Mouse (Mus musculus): ENCODE results near the gene Cwf19l1.

Cwf19l1 gene

DNA sequence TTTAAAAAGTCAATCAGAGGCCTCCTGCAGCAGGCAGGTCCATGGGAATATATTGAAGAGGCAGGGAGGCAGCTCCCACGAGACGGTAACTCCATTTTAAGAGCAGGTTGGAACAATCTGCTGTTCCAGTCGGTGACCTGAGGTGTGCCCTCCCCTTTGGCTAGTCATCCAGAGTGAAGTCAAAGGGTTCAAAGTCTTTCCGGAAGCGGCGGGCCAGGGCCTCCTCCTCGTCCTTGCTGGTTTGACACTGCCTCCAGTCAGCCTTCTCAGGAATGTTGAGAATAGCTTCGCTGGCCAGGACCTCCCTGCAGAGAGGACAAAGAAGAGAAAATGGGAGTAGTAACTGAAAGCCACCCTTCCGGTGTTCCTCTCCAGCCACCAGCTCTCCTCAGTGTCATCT, 25.3 kb downstream of the Cwf19l1 start:
- no peak for DNase-seq

DNA sequence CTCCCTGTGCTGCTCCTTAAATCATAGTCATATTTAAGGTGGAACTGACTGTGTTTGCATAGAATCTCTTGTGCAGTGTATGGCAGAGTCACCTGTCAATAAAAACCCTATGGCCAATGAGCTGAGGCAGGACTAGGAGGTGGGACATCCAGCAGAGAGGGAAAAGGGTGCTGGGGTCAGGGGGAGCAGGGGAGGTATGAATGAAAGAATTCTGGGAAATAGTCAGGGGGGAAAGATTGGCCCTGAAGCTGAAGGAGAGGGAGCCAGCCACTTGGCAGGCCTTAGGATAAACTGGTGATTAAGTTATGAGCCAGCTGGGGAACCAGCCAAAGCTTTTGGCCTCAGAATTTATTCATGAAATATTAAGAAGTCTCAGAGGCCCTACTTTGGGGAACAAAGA, 26.7 kb downstream of the Cwf19l1 start:
- peak in 1 of 2 experiments; percentile 11 for DNase-seq

DNA sequence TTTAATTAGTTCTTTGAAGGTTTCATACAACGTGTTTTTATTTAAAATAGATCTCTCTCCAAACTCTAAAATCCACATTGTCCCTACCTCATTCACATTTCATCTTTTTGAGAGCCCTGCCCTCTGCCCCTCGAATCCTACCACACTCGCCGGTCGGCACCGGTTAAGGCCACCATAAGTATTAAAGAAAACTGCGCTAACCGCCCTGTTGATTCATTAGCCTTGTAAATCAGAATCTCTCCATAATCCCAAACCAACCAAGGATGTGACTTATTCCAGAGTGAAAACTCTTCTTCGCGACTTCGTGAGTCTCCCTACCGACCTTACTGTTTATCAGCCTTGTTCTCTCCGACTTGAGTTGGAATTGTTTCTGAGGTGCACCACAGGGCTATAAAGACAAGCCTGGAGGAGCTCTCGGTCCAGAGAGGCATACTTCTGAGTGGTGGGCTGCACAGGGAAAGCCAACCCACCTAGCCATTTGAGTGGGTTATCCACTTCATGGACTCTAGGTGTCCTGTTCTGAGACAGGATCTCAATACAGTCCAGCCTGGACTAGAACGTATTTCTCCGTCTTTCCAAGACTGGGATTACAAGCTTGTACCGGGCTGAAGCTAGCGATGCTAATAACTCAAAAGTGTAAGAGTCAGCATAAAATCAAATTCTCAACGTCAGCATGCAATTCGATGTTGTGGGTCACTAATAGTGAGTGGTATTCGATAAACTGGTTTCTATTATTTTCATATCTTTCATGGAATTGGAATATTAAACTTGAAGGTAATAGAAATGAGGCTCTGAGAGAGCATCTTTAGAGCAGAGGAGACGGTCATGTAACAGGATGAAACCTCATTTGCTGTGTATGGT, 27.8 kb downstream of the Cwf19l1 start:
- DNase-seq = peak in 1 of 2 experiments; percentile 13

DNA sequence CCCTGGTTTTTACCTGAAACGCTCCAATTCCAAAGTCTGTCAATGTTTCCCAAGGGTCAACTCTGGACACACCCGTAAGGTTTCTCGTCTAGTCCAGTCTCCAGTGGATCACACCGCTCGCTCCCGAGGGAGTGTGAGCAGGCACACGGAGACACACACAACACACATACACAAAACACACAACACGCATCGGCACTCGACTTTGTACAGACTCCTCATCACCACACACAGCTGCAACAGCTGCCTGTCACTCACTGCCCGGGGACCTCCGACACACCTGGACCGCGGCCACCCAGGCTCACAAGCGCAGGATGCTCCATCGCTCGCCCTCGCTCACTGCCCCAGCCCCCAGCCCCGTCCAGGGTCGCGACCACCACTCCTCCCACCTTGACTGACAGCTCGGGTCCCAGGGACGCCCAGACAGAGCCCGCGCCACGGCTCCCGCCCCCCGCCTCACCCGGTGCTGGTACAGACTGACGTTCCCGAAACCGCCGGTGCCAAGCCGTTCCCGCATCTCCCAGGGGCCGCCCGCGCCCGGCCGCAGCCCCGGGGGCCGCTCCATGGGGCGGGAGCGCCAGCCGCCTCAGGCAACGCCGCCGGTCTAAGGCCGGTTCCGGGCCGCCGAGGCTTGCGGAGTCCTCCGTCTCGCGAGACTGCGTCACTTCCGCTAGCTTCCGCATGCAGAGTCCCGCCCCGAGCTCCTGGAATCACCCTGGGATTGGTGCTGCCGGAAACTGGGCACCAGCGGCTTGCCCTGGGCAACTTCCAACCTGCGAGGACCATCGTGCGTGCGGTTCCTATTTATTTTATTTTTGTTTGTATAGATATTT, 28.6 kb downstream of the Cwf19l1 start, which contains the start of gene Chuk:
Gene Chuk, minus strand, starts transcription at position 650 of the 830 bp plus-strand sequence.
- DNase-seq = peak; percentile 96 to 98

DNA sequence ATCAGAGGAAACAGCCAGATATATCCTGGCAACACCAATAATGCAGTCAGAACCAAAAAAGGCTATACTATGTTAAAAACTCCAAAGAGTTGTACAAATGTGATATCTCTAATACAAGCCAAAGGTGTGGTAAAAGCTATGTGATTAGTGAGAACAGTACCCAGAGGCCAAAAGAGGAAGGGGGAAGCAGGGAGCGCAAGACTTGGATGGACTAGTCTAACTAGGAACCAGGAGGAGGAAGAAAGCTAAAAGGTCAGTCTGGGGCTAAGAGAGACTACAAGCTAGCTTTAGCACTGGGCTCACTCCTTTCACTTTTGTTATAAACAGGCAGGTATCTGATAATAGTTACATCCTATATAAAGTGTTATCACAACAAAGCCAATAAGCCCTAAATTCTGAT, 31.3 kb downstream of the Cwf19l1 start:
- no peak for DNase-seq

DNA sequence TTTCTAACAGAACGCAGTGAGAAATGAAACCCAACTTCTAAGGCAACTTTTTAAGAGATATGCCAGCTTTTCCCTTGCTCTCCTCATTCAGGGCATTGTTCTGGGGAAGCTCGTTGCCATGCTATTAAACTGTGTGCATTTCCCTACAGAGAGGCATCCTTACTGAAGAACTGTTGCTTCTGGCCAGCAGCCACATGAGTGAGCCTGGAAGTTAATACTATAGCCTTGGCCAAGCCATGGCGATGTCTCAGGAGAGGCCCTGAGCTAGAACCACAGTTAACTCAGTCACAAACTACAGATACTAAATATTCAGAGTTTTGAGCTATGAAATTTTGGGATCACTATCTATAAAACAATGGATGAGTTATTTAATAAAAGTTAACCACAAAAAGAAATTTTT, 32.7 kb downstream of the Cwf19l1 start:
- no peak for DNase-seq

DNA sequence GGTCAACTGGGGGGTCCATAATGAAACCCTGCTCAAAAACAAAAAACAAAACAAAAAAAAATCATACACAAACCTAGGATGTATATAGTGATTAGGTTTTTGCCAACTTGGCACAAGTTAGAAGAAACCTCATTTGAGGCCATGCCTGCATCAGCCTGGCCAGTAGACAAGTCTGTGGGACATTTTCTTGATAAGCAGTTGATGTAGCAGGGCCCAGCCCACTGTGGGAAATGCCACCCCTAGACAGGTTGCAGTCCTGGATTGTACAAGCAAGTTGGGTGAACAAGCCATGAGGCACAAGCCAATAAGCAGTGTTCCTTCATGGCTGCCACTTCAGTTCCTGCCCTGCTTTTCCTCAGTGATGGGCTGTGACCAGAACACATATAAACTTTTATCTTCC, 34.8 kb downstream of the Cwf19l1 start:
- no peak for DNase-seq

DNA sequence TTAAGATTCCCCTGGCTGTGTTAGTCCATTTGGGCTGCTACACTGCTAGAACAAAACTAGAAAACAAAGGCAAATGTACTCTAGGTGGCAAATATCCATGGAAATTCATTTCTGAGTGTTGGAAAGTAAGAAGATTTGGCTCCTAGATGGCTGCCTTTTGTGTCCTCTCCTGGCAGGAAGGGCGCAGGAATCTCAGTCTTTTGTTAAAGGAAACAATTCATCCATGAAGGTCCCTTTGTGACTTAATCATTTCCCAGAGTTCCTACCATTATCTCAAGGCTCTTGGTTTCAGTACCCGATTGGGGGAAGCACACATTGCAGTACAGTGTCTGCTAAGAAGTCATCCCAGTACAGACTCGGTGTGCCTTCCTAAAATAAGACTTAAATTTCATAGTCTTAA, 49.4 kb downstream of the Cwf19l1 start:
- no peak for DNase-seq

DNA sequence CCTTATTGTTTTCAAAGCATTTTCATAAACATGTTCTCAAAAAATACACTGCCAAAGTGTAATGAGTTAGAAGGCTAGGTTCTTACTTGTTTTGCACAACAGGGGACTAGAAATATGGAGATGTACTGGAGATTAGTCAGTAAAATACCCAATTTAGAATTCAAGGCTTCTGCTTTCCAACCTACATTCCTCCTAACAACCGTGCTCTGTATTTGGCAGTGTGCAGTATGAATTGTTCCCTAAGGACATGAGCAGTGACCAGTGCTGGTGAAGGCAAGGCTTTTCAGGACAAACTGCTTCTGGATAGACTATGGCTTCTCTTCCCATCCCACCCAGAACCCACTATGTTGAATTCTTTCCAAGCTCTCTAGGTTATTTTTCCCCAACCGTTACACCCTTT, 54.8 kb downstream of the Cwf19l1 start:
- no peak for DNase-seq

DNA sequence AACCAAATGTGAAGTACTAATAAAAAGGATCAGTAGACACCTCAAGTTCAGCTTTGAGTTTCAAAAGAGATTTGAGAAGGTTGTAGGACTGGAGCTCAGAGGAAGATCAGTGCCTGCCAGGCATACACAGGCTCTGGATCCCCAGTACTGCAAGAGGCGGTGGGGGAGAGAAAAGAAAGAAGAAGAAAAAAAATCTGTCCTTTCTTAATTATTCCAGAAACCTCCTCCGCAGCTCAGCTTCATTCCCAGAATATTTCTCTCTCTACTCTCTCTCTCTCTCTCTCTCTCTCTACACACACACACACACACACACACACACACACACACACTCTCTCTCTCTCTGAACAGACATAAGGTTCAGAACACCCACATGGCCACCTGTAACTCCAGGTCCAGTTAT, 55.7 kb downstream of the Cwf19l1 start:
- DNase-seq = no peak

DNA sequence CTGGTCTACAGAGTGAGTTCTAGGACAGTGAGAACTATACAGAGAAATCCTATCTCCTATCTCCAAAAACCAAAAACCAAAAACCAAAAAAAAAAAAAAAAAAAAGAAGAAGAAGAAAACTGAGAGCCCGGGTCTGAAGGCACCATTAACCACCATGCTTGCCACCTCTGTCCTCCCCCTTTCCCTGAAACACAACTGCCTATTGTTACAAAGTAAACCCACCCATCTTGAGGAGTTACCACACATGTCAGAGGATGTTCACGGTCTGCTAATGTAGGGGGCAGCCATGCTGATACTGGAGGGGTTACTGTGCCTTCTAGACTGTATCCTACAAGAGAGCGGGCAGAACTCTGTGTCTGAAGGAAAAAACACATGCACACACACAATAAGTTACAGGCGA, 58.7 kb downstream of the Cwf19l1 start:
- DNase-seq = no peak

DNA sequence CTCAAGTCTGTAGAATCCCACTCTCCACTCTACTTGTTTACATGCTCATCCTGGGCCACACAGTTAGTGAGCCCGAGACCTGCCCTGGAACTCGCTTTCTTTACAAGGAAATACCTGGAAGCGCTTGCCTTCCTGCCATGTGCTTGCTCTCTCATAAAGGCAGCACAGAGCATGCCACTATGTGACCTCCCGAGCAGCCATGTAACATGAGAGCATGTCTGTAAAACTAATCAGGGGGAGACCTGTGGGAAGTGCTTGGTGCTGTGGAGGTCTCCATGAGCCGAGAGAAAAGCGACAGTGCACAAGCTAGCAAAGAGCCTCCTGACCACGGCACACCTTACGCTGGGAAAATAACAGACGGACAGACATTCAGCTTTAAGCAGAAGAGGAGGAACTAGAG, 59.2 kb downstream of the Cwf19l1 start:
- no peak for DNase-seq

DNA sequence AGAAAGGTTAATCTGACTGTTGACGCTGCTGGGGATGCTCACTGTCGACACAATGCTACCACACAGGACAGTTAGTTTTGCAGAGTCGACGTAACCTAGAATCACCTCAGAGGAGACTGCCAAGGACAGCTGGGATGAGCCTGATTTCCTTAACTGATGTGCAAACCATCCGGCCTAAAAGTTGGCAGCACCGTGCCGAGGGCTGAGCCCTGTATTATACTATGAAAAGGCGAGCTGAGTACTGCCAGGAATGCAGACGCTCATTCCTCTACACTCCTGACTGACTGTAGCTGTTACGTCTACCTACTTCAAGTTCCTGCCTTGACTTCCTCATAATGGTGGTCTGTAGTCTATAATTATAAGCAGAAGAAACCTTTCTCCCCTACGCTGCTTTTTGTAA, 60.7 kb downstream of the Cwf19l1 start:
- no peak for DNase-seq

DNA sequence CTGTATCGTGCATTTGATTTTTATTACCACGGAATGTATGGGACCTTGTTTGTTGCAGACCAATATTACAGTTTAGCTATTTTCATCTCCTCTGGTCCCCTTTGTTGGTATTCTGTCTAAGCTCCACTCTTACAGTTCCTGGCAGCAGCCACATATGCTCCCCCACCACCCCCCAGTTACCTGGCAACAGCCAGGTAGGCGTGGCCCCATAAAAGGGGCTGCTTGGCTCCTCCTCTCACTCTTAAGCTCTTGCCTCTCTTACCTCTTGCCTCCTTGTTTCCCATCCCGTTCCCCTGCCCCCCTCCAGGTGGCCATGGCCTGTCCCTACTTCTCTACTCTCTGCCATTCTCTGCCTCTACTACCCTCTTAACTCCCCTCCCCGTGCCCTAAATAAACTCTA, 64.5 kb downstream of the Cwf19l1 start:
- DNase-seq = no peak

DNA sequence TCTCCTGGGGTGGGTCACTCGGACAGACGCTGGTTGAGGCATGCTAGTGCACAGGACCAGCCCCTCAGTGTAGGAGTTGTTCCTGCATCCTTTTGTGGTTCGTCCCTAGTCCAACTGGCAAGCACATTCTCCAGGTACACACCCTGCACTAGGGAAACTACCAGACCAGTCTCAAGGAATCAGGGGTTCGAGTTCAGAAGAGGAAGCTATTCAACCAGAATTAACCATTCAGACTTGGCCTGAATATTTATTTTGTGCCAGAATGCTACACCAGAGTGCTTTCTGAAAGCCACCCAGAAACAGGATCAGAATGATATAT, 65.8 kb downstream of the Cwf19l1 start:
- no peak for DNase-seq

DNA sequence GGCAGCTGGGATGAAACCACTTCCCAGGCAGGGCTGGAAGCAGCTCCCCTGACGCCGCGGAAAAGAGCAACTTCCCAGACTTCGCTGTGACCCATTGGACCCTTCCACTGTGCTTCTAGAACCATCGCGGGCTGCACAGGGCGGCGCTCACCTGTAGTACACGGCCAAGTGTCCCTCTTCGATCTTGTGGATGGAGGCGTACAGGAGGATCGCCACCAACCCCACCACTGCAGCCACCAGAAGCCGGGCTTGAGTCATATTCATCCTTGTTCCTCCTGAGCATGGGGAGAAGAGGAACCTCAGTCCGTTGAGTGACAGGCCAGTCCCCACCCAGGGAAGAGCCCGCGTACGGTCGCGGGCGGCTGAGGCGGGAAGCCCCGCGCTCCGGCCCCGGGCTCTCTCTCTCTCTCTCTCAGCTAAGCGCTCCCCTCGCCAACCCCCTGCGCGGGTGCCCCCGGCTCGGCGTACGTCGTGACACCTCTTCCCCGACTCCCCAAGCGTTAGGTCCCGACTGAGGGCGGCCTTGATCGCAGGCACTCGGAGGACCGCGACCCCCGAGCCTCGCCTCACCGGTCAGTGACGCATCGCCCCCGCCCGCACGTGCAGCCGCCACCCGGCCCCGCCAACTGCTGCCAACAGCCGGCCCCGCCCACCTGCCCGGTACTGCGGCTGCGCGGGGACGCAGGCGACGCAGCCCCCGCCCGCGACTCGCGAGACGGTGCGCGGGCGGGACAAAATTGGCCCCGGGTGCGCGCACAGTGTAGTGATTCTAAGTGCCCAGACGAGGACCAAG, 66.4 kb downstream of the Cwf19l1 start, which contains the start of gene Erlin1:
Gene Erlin1, minus strand, starts transcription at position 665 of the 793 bp plus-strand sequence.
- peak; percentile 97 to 98 for DNase-seq

DNA sequence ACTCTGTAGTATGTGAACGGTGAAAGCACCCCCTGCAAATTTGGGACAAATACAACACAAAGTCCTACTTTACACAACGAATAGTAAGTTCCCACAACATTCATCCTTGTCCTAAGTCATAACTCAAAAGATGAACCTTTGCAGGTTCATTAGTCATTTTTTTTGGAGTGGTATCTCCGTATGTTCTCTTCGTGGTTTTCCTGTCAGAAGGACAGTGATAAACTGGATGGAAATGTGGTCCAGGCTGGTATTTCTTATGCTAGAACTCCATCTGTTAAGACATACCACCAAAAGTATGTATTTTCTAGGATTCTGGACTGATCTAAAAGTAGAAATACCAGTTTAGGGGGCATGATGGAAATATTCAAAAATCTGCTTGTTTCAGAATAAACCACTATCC, 67.4 kb downstream of the Cwf19l1 start:
- DNase-seq = no peak

DNA sequence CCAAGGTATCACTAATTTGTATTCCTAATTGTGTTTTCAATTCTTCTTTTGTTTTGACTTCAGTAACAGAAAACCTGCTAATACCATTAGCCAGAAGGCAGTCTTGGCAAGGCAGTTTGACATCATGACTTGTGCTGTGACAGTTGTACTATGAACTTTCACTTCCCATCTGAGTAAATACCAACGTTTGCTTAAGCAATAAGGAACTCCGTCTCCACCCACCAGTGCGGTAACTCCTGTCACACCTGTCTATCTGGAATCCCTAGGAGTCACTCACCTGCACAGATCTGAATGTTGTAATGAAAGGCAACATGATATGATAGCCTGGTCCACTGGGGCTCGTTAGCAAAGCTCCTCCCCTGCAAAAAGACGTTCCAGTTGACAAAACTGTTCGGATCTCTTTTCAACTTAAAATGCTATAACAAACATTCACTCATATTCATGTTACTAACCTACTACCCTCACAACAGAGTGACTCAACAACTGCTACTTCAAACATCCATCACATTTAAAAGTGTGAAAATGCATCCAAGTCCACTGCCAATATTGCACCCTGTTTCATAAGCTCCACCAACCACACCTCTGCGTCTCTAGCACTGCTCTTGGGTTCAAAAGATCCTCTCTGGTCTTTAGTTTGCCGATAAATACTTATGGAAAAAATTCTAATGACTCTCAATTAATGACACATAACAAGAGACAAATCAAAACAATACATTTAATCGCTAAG, 68.2 kb downstream of the Cwf19l1 start:
- DNase-seq = no peak

DNA sequence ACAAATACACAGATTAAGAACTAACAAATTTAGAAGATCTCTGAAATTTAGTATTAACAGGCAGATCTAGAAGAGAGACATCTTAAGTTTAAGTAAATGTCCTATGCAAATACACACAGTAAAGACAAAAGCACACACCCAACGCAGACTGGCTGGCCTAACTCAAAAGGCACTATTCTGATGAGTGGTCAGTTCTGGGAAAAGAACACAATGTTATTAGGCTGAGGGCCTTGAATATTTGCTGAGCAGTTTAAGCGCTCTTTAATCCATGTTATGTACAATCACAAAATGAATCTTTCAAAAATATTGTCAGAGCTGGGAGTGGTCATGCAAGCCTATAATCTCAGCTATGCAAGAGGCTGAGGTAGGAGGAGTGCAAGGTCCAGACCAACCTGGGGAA, 70.9 kb downstream of the Cwf19l1 start:
- no peak for DNase-seq

DNA sequence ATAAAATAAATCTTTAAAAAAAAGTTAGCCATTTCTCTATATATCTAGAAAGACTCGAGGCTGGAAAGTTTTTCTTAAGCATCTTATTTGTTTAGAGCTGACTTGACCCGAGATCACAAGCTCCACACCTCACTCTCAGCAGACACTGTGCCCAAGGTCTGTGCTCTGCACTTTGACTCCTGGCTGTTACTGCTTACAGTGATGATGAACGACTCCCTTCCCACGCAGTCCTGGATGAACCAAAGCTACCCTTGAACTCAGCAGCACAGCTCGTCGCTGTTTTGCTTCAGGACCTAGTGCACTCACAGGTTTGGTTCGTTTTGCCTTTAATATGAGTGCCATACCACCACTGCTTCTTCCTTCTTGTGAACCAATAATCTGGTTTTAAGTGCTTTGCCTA, 71.9 kb downstream of the Cwf19l1 start:
- DNase-seq = no peak

DNA sequence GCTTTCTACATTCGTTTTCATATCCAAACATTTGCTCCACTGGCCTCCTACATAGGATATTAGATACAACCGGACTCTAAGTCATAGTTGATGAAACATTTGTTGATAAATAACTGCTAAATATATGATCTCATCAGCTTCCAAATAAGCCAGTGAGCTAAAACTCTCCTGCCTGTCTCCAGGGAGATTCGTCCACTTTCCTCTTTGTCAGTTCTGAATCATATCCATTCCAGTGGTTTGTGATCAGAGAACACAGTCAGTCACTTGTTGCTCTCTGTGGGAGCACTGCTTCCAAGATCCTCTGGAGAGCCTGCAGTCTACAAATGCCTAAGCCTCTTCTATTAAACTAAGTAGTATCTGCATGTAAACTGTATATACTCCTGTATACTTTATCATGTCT, 75.5 kb downstream of the Cwf19l1 start:
- DNase-seq = no peak
